In genomic region chr7:135722011-135722838, GRCm38 (mm10) we compare ENCODE assay signal across 16 mouse cellular contexts. TPM values are rescaled to one million over a fixed set of nuclear protein-coding genes. Genes with fewer than 3 reads are reported as not detected.
A peak's percentile ranks its signal among the peaks of the same experiment; 100 is the strongest.
DNase-seq lines count a peak whose midpoint lies in the region; ATAC-seq and TF ChIP-seq lines count a peak whose summit lies in the region.
"Had no signal": no experiment of that assay in that cellular context is flagged by ENCODE, and none has a peak within 500 bp of the region (broad histone marks: within the 10 kb centered on the region; RNA-seq: fewer than 3 reads in every experiment).

No protein-coding gene starts in this region.

- no peak for ATAC-seq in forebrain, embryonic 14.5 days
- ATAC-seq in lung, embryonic 15.5 days (ENCODE audit: borderline replicate concordance, extremely low read depth, low FRiP score, low TSS enrichment) = no peak
- ATAC-seq in liver, embryonic 13.5 days (ENCODE audit: low read depth) = peak; percentile 44
- no peak for ATAC-seq in intestine, embryonic 16.5 days
- ATAC-seq: inflammation-experienced regulatory T-cells, adult 6 months had no signal

- no peaks in the 10 kb centered on the region for H3K9me3 ChIP-seq in forebrain, embryonic 10.5 days
- no peaks in the 10 kb centered on the region for H3K9me3 ChIP-seq in forebrain, embryonic 14.5 days (replicated peaks; ENCODE audit: control insufficient read depth, low read length)
- H3K9me3 ChIP-seq in lung, embryonic 15.5 days = no peaks in the 10 kb centered on the region
- H3K9me3 ChIP-seq in liver, embryonic 13.5 days (replicated peaks) = no peaks in the 10 kb centered on the region
- no peaks in the 10 kb centered on the region for H3K9me3 ChIP-seq in intestine, embryonic 16.5 days (ENCODE audit: control insufficient read depth, low read length)
- H3K9me3 ChIP-seq: embryonic facial prominence, embryonic 13.5 days; midbrain, embryonic 12.5 days; neural tube, embryonic 12.5 days had no signal

- 77% methylated on average over 6 of the region's 6 CpGs for WGBS in forebrain, embryonic 10.5 days
- 81% methylated on average over 6 of the region's 6 CpGs for WGBS in forebrain, embryonic 14.5 days
- WGBS in lung, embryonic 15.5 days = 63% methylated on average over 6 of the region's 6 CpGs
- 41% methylated on average over 6 of the region's 6 CpGs for WGBS in liver, embryonic 13.5 days (ENCODE audit: insufficient replicate concordance)
- 82% methylated on average over 6 of the region's 6 CpGs for WGBS in intestine, embryonic 16.5 days

- TF ChIP-seq POLR2A in brain, embryonic 14.5 days (IDR thresholded peaks at IDR 0.05; ENCODE audit: borderline replicate concordance, extremely low read depth, insufficient read depth, insufficient read length, poor library complexity, severe bottlenecking) = no peak

- no peak for TF ChIP-seq CTCF in brain, embryonic 14.5 days (IDR thresholded peaks at IDR 0.05; ENCODE audit: borderline replicate concordance, extremely low read depth, insufficient read depth, insufficient read length)

- no peaks in the 10 kb centered on the region for H3K27me3 ChIP-seq in forebrain, embryonic 10.5 days (ENCODE audit: poor library complexity, severe bottlenecking)
- no peaks in the 10 kb centered on the region for H3K27me3 ChIP-seq in forebrain, embryonic 14.5 days (replicated peaks; ENCODE audit: control insufficient read depth, insufficient read depth, low read length)
- H3K27me3 ChIP-seq in lung, embryonic 15.5 days = no peaks in the 10 kb centered on the region
- no peaks in the 10 kb centered on the region for H3K27me3 ChIP-seq in liver, embryonic 13.5 days
- H3K27me3 ChIP-seq in intestine, embryonic 16.5 days (replicated peaks; ENCODE audit: control insufficient read depth, insufficient read depth, low read length) = no peaks in the 10 kb centered on the region
- H3K27me3 ChIP-seq: embryonic facial prominence, embryonic 13.5 days; midbrain, embryonic 12.5 days; neural tube, embryonic 12.5 days had no signal

- H3K9ac ChIP-seq in forebrain, embryonic 14.5 days (ENCODE audit: low read length) = no peak overlapping the region
- no peak overlapping the region for H3K9ac ChIP-seq in lung, embryonic 15.5 days
- H3K9ac ChIP-seq in liver, embryonic 13.5 days = peak overlapping the region; percentile 76
- no peak overlapping the region for H3K9ac ChIP-seq in intestine, embryonic 16.5 days (ENCODE audit: low read depth, low read length)
- H3K9ac ChIP-seq: embryonic facial prominence, embryonic 13.5 days; midbrain, embryonic 12.5 days; neural tube, embryonic 12.5 days had no signal

- H3K4me2 ChIP-seq in forebrain, embryonic 14.5 days (ENCODE audit: low read length) = no peak overlapping the region
- no peak overlapping the region for H3K4me2 ChIP-seq in lung, embryonic 15.5 days
- peak overlapping the region; percentile 73 for H3K4me2 ChIP-seq in liver, embryonic 13.5 days
- H3K4me2 ChIP-seq in intestine, embryonic 16.5 days (ENCODE audit: low read depth, low read length) = no peak overlapping the region
- H3K4me2 ChIP-seq: embryonic facial prominence, embryonic 13.5 days; midbrain, embryonic 12.5 days; neural tube, embryonic 12.5 days had no signal

- no peak overlapping the region for H3K4me3 ChIP-seq in forebrain, embryonic 10.5 days
- no peak overlapping the region for H3K4me3 ChIP-seq in forebrain, embryonic 14.5 days (ENCODE audit: low read depth, low read length)
- H3K4me3 ChIP-seq in lung, embryonic 15.5 days = no peak overlapping the region
- peak overlapping the region; percentile 57 for H3K4me3 ChIP-seq in liver, embryonic 13.5 days (replicated peaks)
- H3K4me3 ChIP-seq in intestine, embryonic 16.5 days (ENCODE audit: low read length) = no peak overlapping the region
- H3K4me3 ChIP-seq: embryonic facial prominence, embryonic 13.5 days; midbrain, embryonic 12.5 days; neural tube, embryonic 12.5 days had no signal

- H3K27ac ChIP-seq in forebrain, embryonic 10.5 days = peak overlapping the region; percentile 51; the same call in 1 of the 2 replicates
- no peak overlapping the region for H3K27ac ChIP-seq in forebrain, embryonic 14.5 days (ENCODE audit: low read depth, low read length)
- H3K27ac ChIP-seq in lung, embryonic 15.5 days = 0 out of 2 replicates have a peak overlapping the region, but pooled peaks have one; percentile 37
- H3K27ac ChIP-seq in liver, embryonic 13.5 days = peak overlapping the region; percentile 99
- H3K27ac ChIP-seq in intestine, embryonic 16.5 days (ENCODE audit: low read length) = no peak overlapping the region
- H3K27ac ChIP-seq: embryonic facial prominence, embryonic 13.5 days; midbrain, embryonic 12.5 days; neural tube, embryonic 12.5 days had no signal

- H3K36me3 ChIP-seq in forebrain, embryonic 10.5 days (replicated peaks) = no peaks in the 10 kb centered on the region
- H3K36me3 ChIP-seq in forebrain, embryonic 14.5 days (ENCODE audit: control insufficient read depth, insufficient read depth, low read length) = no peaks in the 10 kb centered on the region
- no peaks in the 10 kb centered on the region for H3K36me3 ChIP-seq in lung, embryonic 15.5 days
- no peaks in the 10 kb centered on the region for H3K36me3 ChIP-seq in liver, embryonic 13.5 days
- no peaks in the 10 kb centered on the region for H3K36me3 ChIP-seq in intestine, embryonic 16.5 days (ENCODE audit: control insufficient read depth, insufficient read depth, low read length)
- H3K36me3 ChIP-seq: embryonic facial prominence, embryonic 13.5 days; midbrain, embryonic 12.5 days; neural tube, embryonic 12.5 days had no signal

- no peak for DNase-seq in forebrain, embryonic 10.5 days (ENCODE audit: extremely low spot score, low spot score)
- DNase-seq in forebrain, embryonic 14.5 days (ENCODE audit: low spot score) = no peak
- DNase-seq in lung, postnatal 36 days = no peak
- peak; percentile 13 for DNase-seq in brain, embryonic 14.5 days (ENCODE audit: low read depth)
- DNase-seq in liver, embryonic 13.5 days = no peak
- no peak for DNase-seq in retina, embryonic 14.5 days (ENCODE audit: low spot score)
- DNase-seq: cerebellum, adult 9-10 months; kidney, postnatal 25 days; lung, adult 18-20 months; right cerebral cortex, postnatal 14 days had no signal

- H3K4me1 ChIP-seq in forebrain, embryonic 10.5 days = peaks cover 3% of the 10 kb centered on the region
- no peaks in the 10 kb centered on the region for H3K4me1 ChIP-seq in forebrain, embryonic 14.5 days (ENCODE audit: control insufficient read depth, insufficient read depth, low read length)
- H3K4me1 ChIP-seq in lung, embryonic 15.5 days = peaks cover 19% of the 10 kb centered on the region
- peaks cover 62% of the 10 kb centered on the region for H3K4me1 ChIP-seq in liver, embryonic 13.5 days (replicated peaks)
- H3K4me1 ChIP-seq in intestine, embryonic 16.5 days (ENCODE audit: control insufficient read depth, insufficient read depth, low read length) = peaks cover 12% of the 10 kb centered on the region
- H3K4me1 ChIP-seq: embryonic facial prominence, embryonic 13.5 days; midbrain, embryonic 12.5 days had no signal

RNA-seq across cellular contexts. Expression of gene Mki67, which starts 6.1 kb away (rescaled TPM):
- polyA plus RNA-seq in forebrain, embryonic 10.5 days (2016; fragmentation: Nextera tagmentation; extraction: Ambion mirVana) = 50.9 and 53.4 TPM in 2 replicates
- polyA plus RNA-seq in forebrain, embryonic 14.5 days (2014; fragmentation: Nextera tagmentation; extraction: Ambion mirVana) = 22.9 and 28.8 TPM in 2 replicates
- polyA plus RNA-seq in lung, embryonic 15.5 days (2015; fragmentation: Nextera tagmentation; extraction: Ambion mirVana) = 56.6 and 59.4 TPM in 2 replicates
- 15.0 and 18.4 TPM in 2 replicates for polyA plus RNA-seq in brain, embryonic 14.5 days (2012; rRNA removed)
- 82.1 and 98.7 TPM in 2 replicates for polyA plus RNA-seq in liver, embryonic 13.5 days (2015; fragmentation: Nextera tagmentation; extraction: Ambion mirVana)
- 20.2 and 23.2 TPM in 2 replicates for polyA plus RNA-seq in intestine, embryonic 16.5 days (2015; fragmentation: Nextera tagmentation; extraction: Ambion mirVana)

Comparison
In these comparisons a context has a peak if more than half of its experiments do, and no peak if none do; other contexts are left out.
1. H3K27ac ChIP-seq: peak in forebrain, embryonic 10.5 days (single experiment), lung, embryonic 15.5 days (single experiment) and liver, embryonic 13.5 days (single experiment); none in forebrain, embryonic 14.5 days (single experiment) and intestine, embryonic 16.5 days (single experiment).